Mouse (Mus musculus) gastrocnemius, postnatal 10 days (tissue): Measurements from ENCODE around the gene Heatr4. TPM values are rescaled to one million over a fixed set of nuclear protein-coding genes. Genes with fewer than 3 reads are reported as not detected.

ENCODE experiments used
- DNase-seq: peaks from one replicate; pipeline ENCODE4 v3.0.0; 2021; ENCODE audit warnings: mixed read lengths
- total RNA-seq, 2 experiments: library from RNA; stranded (reverse); gene quantifications; 2 replicates each; pipeline ENCODE4 v1.2.3; 2021

Gene Heatr4
- total RNA-seq, 2 experiments from 2014 or later: not detected

- no peak for DNase-seq
These were observed 47.1 kb downstream of the Heatr4 start for GRCm38 (mm10) chr12:83937600-83937999.

- no peak for DNase-seq
These were observed 55.4 kb downstream of the Heatr4 start for GRCm38 (mm10) chr12:83929186-83929804.

- no peak for DNase-seq
These were observed 56.9 kb downstream of the Heatr4 start for GRCm38 (mm10) chr12:83927747-83928146.

GRCm38 (mm10) chr12:83926061-83926460 is 58.6 kb downstream of the Heatr4 start:
- DNase-seq: no peak

- DNase-seq: no peak
These were observed 59.4 kb downstream of the Heatr4 start for GRCm38 (mm10) chr12:83925160-83925703.

GRCm38 (mm10) chr12:83924332-83924731 is 60.3 kb downstream of the Heatr4 start:
- no peak for DNase-seq

- DNase-seq: no peak
These were observed 61.2 kb downstream of the Heatr4 start for GRCm38 (mm10) chr12:83923486-83923859.

GRCm38 (mm10) chr12:83922724-83923485 is 61.7 kb downstream of the Heatr4 start:
- no peak for DNase-seq

- peak; percentile 92 for DNase-seq
These were observed 62.9 kb downstream of the Heatr4 start, which contains the start of gene Numb for GRCm38 (mm10) chr12:83921535-83922381. Numb (minus strand) TSS chr12:83921934.

- DNase-seq: no peak
These were observed 63.8 kb downstream of the Heatr4 start for GRCm38 (mm10) chr12:83920721-83921441.

GRCm38 (mm10) chr12:83916884-83917283 is 67.8 kb downstream of the Heatr4 start:
- peak; percentile 9 for DNase-seq

GRCm38 (mm10) chr12:83914797-83915196 is 69.9 kb downstream of the Heatr4 start:
- DNase-seq: no peak

- DNase-seq: no peak
These were observed 70.4 kb downstream of the Heatr4 start for GRCm38 (mm10) chr12:83914202-83914740.

GRCm38 (mm10) chr12:83910451-83910850 is 74.2 kb downstream of the Heatr4 start:
- no peak for DNase-seq

Other genes with a start within 250 kb of the Heatr4 start
- gene Papln, start 221.2 kb downstream of the Heatr4 start, total RNA-seq: 1 to 10 TPM; 5.9 to 6.6 TPM
- gene Numb, start 62.9 kb downstream of the Heatr4 start, total RNA-seq: 10 to 100 TPM; 15.6 to 21.0 TPM
- 1 to 10 TPM; 3.2 to 4.3 TPM for gene Riox1, start 34.2 kb downstream of the Heatr4 start, total RNA-seq
- 10 to 100 TPM; 14.6 to 16.3 TPM for gene Acot2, start 3.0 kb upstream of the Heatr4 start, total RNA-seq
- 10 to 100 TPM in 1 of 2 experiments, 1 to 10 TPM in 1; 8.2 to 10.4 TPM for gene Acot1, start 24.6 kb upstream of the Heatr4 start, total RNA-seq
- gene Acot4, start 53.5 kb upstream of the Heatr4 start, total RNA-seq: under 1 TPM; 0.19 to 0.36 TPM
- gene Gm49366, start 54.1 kb upstream of the Heatr4 start, total RNA-seq: not detected
- not detected for gene Acot3, start 67.3 kb upstream of the Heatr4 start, total RNA-seq
- gene Acot5, start 84.5 kb upstream of the Heatr4 start, total RNA-seq: under 1 TPM; 0.23 TPM
- gene Acot6, start 115.8 kb upstream of the Heatr4 start, total RNA-seq: 1 to 10 TPM; 3.1 to 3.3 TPM
- 10 to 100 TPM in 1 of 2 experiments, 1 to 10 TPM in 1; 7.7 to 10.2 TPM for gene Dnal1, start 129.5 kb upstream of the Heatr4 start, total RNA-seq
- gene Pnma1, start 163.6 kb upstream of the Heatr4 start, total RNA-seq: under 1 TPM; 0.23 to 0.54 TPM
- 10 to 100 TPM; 15.6 to 18.5 TPM for gene Elmsan1, start 234.0 kb upstream of the Heatr4 start, total RNA-seq